Mouse (Mus musculus): ENCODE data around the gene Adamts16. TPM values are rescaled to one million over a fixed set of nuclear protein-coding genes. Genes with fewer than 3 reads are reported as not detected.
"Not testable (repeated sequence)": the region's sequence is repeated elsewhere in the genome, so short reads cannot be mapped to it uniquely, and the experiment has no call there.

Adamts16 gene
- not detected in 2 replicates for polyA plus RNA-seq (2011; ENCODE audit: insufficient read depth, insufficient read length, low read depth, missing spikeins)

GRCm38 (mm10) chr13:70841421-70841904 is at the start of gene Adamts16:
Adamts16 (minus strand) TSS chr13:70841811.
- no peak within 1 kb of the TSS for H3K9ac ChIP-seq (ENCODE audit: low read depth, poor library complexity, severe bottlenecking)

GRCm38 (mm10) chr13:70887136-70887535 is 45.5 kb upstream of the Adamts16 start:
- Histone ChIP-seq H3K27ac (ENCODE audit: insufficient read depth, low read length) (no peak overlapping the region), H3K27me3 (ENCODE audit: control insufficient read depth, insufficient read depth, low read length, poor library complexity, severe bottlenecking) (no peaks in the 10 kb centered on the region), H3K36me3 (ENCODE audit: control insufficient read depth, insufficient read depth, low read length, poor library complexity, severe bottlenecking) (no peaks in the 10 kb centered on the region), H3K9ac (ENCODE audit: low read depth, poor library complexity, severe bottlenecking) (no peak overlapping the region), H3K4me1 (ENCODE audit: control insufficient read depth, insufficient read depth, low read length) (no peaks in the 10 kb centered on the region), H3K9me3 (replicated peaks; ENCODE audit: control insufficient read depth, insufficient read depth, low read length, poor library complexity, severe bottlenecking) (no peaks in the 10 kb centered on the region), H3K4me3 (ENCODE audit: low read depth, low read length) (no peak overlapping the region)
- TF ChIP-seq EP300 (IDR thresholded peaks at IDR 0.05; ENCODE audit: insufficient read depth, low read depth, low read length) (no peak), POLR2A (IDR thresholded peaks at IDR 0.05; ENCODE audit: insufficient read depth, low read length) (no peak), CTCF (IDR thresholded peaks at IDR 0.05; ENCODE audit: low read depth, low read length) (no peak)

More at GRCm38 (mm10) chr13:70841421-70841904, at the start of gene Adamts16:
- no peaks in the 10 kb centered on the region for H3K36me3 ChIP-seq (ENCODE audit: control insufficient read depth, insufficient read depth, low read length, poor library complexity, severe bottlenecking)
- H3K4me3 ChIP-seq (ENCODE audit: low read depth, low read length), result peak within 1 kb of the TSS; percentile 44
- no peak within 1 kb of the TSS for H3K27ac ChIP-seq (ENCODE audit: insufficient read depth, low read length)
- H3K27me3 ChIP-seq (ENCODE audit: control insufficient read depth, insufficient read depth, low read length, poor library complexity, severe bottlenecking), result no peaks in the 10 kb centered on the region
- TF ChIP-seq CTCF (IDR thresholded peaks at IDR 0.05; ENCODE audit: low read depth, low read length) (no peak), EP300 (IDR thresholded peaks at IDR 0.05; ENCODE audit: insufficient read depth, low read depth, low read length) (no peak), POLR2A (IDR thresholded peaks at IDR 0.05; ENCODE audit: insufficient read depth, low read length) (no peak)
- peaks cover 2% of the 10 kb centered on the region for H3K4me1 ChIP-seq (ENCODE audit: control insufficient read depth, insufficient read depth, low read length)
- H3K9me3 ChIP-seq (replicated peaks; ENCODE audit: control insufficient read depth, insufficient read depth, low read length, poor library complexity, severe bottlenecking), result no peaks in the 10 kb centered on the region

- Histone ChIP-seq H3K36me3 (ENCODE audit: control insufficient read depth, insufficient read depth, low read length, poor library complexity, severe bottlenecking) (no peaks in the 10 kb centered on the region), H3K27me3 (ENCODE audit: control insufficient read depth, insufficient read depth, low read length, poor library complexity, severe bottlenecking) (no peaks in the 10 kb centered on the region), H3K9ac (ENCODE audit: low read depth, poor library complexity, severe bottlenecking) (no peak overlapping the region), H3K27ac (ENCODE audit: insufficient read depth, low read length) (no peak overlapping the region), H3K9me3 (replicated peaks; ENCODE audit: control insufficient read depth, insufficient read depth, low read length, poor library complexity, severe bottlenecking) (no peaks in the 10 kb centered on the region), H3K4me1 (ENCODE audit: control insufficient read depth, insufficient read depth, low read length) (no peaks in the 10 kb centered on the region), H3K4me3 (ENCODE audit: low read depth, low read length) (no peak overlapping the region)
- TF ChIP-seq CTCF (IDR thresholded peaks at IDR 0.05; ENCODE audit: low read depth, low read length) (no peak), EP300 (IDR thresholded peaks at IDR 0.05; ENCODE audit: insufficient read depth, low read depth, low read length) (no peak), POLR2A (IDR thresholded peaks at IDR 0.05; ENCODE audit: insufficient read depth, low read length) (no peak)
Observed at GRCm38 (mm10) chr13:70885006-70885405, 43.4 kb upstream of the Adamts16 start.

GRCm38 (mm10) chr13:70883891-70884890 is 42.6 kb upstream of the Adamts16 start:
- Histone ChIP-seq H3K27ac (ENCODE audit: insufficient read depth, low read length) (no peak overlapping the region), H3K9ac (ENCODE audit: low read depth, poor library complexity, severe bottlenecking) (no peak overlapping the region), H3K36me3 (ENCODE audit: control insufficient read depth, insufficient read depth, low read length, poor library complexity, severe bottlenecking) (no peaks in the 10 kb centered on the region), H3K27me3 (ENCODE audit: control insufficient read depth, insufficient read depth, low read length, poor library complexity, severe bottlenecking) (no peaks in the 10 kb centered on the region), H3K4me1 (ENCODE audit: control insufficient read depth, insufficient read depth, low read length) (no peaks in the 10 kb centered on the region), H3K9me3 (replicated peaks; ENCODE audit: control insufficient read depth, insufficient read depth, low read length, poor library complexity, severe bottlenecking) (no peaks in the 10 kb centered on the region), H3K4me3 (ENCODE audit: low read depth, low read length) (no peak overlapping the region)
- TF ChIP-seq CTCF (IDR thresholded peaks at IDR 0.05; ENCODE audit: low read depth, low read length), result no peak
- no peak for TF ChIP-seq POLR2A (IDR thresholded peaks at IDR 0.05; ENCODE audit: insufficient read depth, low read length)
- TF ChIP-seq EP300 (IDR thresholded peaks at IDR 0.05; ENCODE audit: insufficient read depth, low read depth, low read length), result no peak

- H3K9ac ChIP-seq (ENCODE audit: low read depth, poor library complexity, severe bottlenecking); H3K4me1 ChIP-seq (ENCODE audit: control insufficient read depth, insufficient read depth, low read length); H3K36me3 ChIP-seq (ENCODE audit: control insufficient read depth, insufficient read depth, low read length, poor library complexity, severe bottlenecking); H3K27ac ChIP-seq (ENCODE audit: insufficient read depth, low read length); H3K27me3 ChIP-seq (ENCODE audit: control insufficient read depth, insufficient read depth, low read length, poor library complexity, severe bottlenecking); H3K4me3 ChIP-seq (ENCODE audit: low read depth, low read length); H3K9me3 ChIP-seq (replicated peaks; ENCODE audit: control insufficient read depth, insufficient read depth, low read length, poor library complexity, severe bottlenecking): not testable (repeated sequence)
- TF ChIP-seq EP300 (IDR thresholded peaks at IDR 0.05; ENCODE audit: insufficient read depth, low read depth, low read length), result 0 out of 2 replicates have a peak, but pooled peaks have one; percentile 51
Observed at GRCm38 (mm10) chr13:70879971-70880370, 38.4 kb upstream of the Adamts16 start.

- H3K27me3 ChIP-seq (ENCODE audit: control insufficient read depth, insufficient read depth, low read length, poor library complexity, severe bottlenecking), result no peaks in the 10 kb centered on the region
- H3K9ac ChIP-seq (ENCODE audit: low read depth, poor library complexity, severe bottlenecking), result no peak overlapping the region
- H3K4me1 ChIP-seq (ENCODE audit: control insufficient read depth, insufficient read depth, low read length), result no peaks in the 10 kb centered on the region
- H3K36me3 ChIP-seq (ENCODE audit: control insufficient read depth, insufficient read depth, low read length, poor library complexity, severe bottlenecking), result no peaks in the 10 kb centered on the region
- H3K4me3 ChIP-seq (ENCODE audit: low read depth, low read length), result no peak overlapping the region
- TF ChIP-seq CTCF (IDR thresholded peaks at IDR 0.05; ENCODE audit: low read depth, low read length) (no peak), EP300 (IDR thresholded peaks at IDR 0.05; ENCODE audit: insufficient read depth, low read depth, low read length) (no peak), POLR2A (IDR thresholded peaks at IDR 0.05; ENCODE audit: insufficient read depth, low read length) (no peak)
- H3K9me3 ChIP-seq (replicated peaks; ENCODE audit: control insufficient read depth, insufficient read depth, low read length, poor library complexity, severe bottlenecking), result no peaks in the 10 kb centered on the region; the same call in 1 of the 2 replicates
- H3K27ac ChIP-seq (ENCODE audit: insufficient read depth, low read length), result no peak overlapping the region
Observed at GRCm38 (mm10) chr13:70877550-70877913, 35.9 kb upstream of the Adamts16 start.
